Mouse (Mus musculus) CH12.LX (cell line): ENCODE measurements at regions not wholly inside any gene's neighbourhood (a gene's known extent, or its start where the extent isn't known, plus 50 kb on each side); places are given as distances from the start of the nearest gene placed in this dataset.

Source experiments
- DNase-seq: peaks from one replicate; pipeline ENCODE4 v3.0.0-alpha.2; 2013; ENCODE audit errors: extremely low read depth
- H3K27ac ChIP-seq: 2 replicates; pipeline ENCODE4 v1.5.1; 2012; ENCODE audit warnings: low read depth, mild to moderate bottlenecking, control low read depth, moderate library complexity; ENCODE audit not compliant: insufficient read depth
- H3K27me3 ChIP-seq: replicated peaks from 2 replicates; pipeline ENCODE3; 2012; ENCODE audit warnings: inconsistent platforms
- H3K36me3 ChIP-seq, 2 experiments: replicated peaks in 1 of 2; 2 replicates each; pipeline versions ENCODE3 to v1.6.1; 2012; ENCODE audit warnings: inconsistent platforms in 1 of 2, low read length in 1 of 2, mild to moderate bottlenecking in 1 of 2, mixed read lengths in 1 of 2, moderate library complexity in 1 of 2; ENCODE audit not compliant: control insufficient read depth in 1 of 2, insufficient read depth in 1 of 2
- H3K4me1 ChIP-seq, 2 experiments: 2 replicates each; pipeline ENCODE4 v1.6.1; 2012; ENCODE audit warnings: inconsistent platforms in 1 of 2, moderate library complexity in 1 of 2; ENCODE audit not compliant: insufficient read depth in 2 of 2, control insufficient read depth in 1 of 2
- H3K4me2 ChIP-seq: 2 replicates; pipeline ENCODE4 v1.6.1; 2012; ENCODE audit warnings: low read depth, mild to moderate bottlenecking, control low read depth; ENCODE audit not compliant: poor library complexity, insufficient read depth, severe bottlenecking
- H3K4me3 ChIP-seq, 3 experiments: fragments of 150-350 bp in 1 of 3; sonication (generic) in 1 of 3; replicated peaks in 1 of 3; 2 replicates each; pipeline versions ENCODE3 to v1.5.1; 2011 to 2012; ENCODE audit warnings: low read depth in 2 of 3, low read length in 2 of 3, mild to moderate bottlenecking in 2 of 3, moderate library complexity in 2 of 3, control low read depth in 1 of 3, improper control_type of control experiment in 1 of 3, inconsistent platforms in 1 of 3, mixed read lengths in 1 of 3; ENCODE audit not compliant: poor library complexity in 1 of 3
- H3K79me2 ChIP-seq: replicated peaks from 2 replicates; pipeline ENCODE4 v1.6.1; 2012; ENCODE audit warnings: mild to moderate bottlenecking, moderate library complexity; ENCODE audit not compliant: control insufficient read depth, poor library complexity, insufficient read depth, severe bottlenecking; ENCODE audit errors: extremely low read depth
- H3K9ac ChIP-seq: 2 replicates; pipeline ENCODE4 v1.6.1; 2012; ENCODE audit warnings: low read depth, mild to moderate bottlenecking, control low read depth, moderate library complexity; ENCODE audit not compliant: insufficient read depth
- H3K9me3 ChIP-seq: replicated peaks from 2 replicates; pipeline ENCODE3; 2012; ENCODE audit warnings: low read length, inconsistent platforms, mixed read lengths
- CHD2 ChIP-seq: IDR thresholded peaks from 2 replicates; pipeline ENCODE4 v1.6.1; 2011; ENCODE audit warnings: low read length, improper control_type of control experiment
- EP300 ChIP-seq: IDR thresholded peaks from 2 replicates; pipeline ENCODE4 v1.6.1; 2011; ENCODE audit warnings: low read length, improper control_type of control experiment
- ETS1 ChIP-seq: conservative IDR thresholded peaks from 2 replicates; pipeline ENCODE4 v1.6.1; 2012; ENCODE audit warnings: low read depth, mild to moderate bottlenecking, inconsistent platforms, low read length, improper control_type of control experiment, moderate library complexity
- GABPA ChIP-seq: IDR thresholded peaks from 2 replicates; pipeline ENCODE4 v1.6.1; 2012; ENCODE audit warnings: low read depth, low read length, improper control_type of control experiment, inconsistent platforms; ENCODE audit not compliant: insufficient replicate concordance
- HCFC1 ChIP-seq: IDR thresholded peaks from 2 replicates; pipeline ENCODE4 v1.6.1; 2012; ENCODE audit warnings: low read depth, mild to moderate bottlenecking, inconsistent platforms, low read length, improper control_type of control experiment
- IRF4 ChIP-seq: IDR thresholded peaks from 2 replicates; pipeline ENCODE4 v1.6.1; 2014; ENCODE audit warnings: low read depth, mild to moderate bottlenecking, inconsistent platforms, low read length, improper control_type of control experiment
- JUN ChIP-seq: IDR thresholded peaks from 2 replicates; pipeline ENCODE4 v1.6.1; 2011; ENCODE audit warnings: low read depth, mild to moderate bottlenecking, low read length, improper control_type of control experiment, moderate library complexity; ENCODE audit not compliant: insufficient read depth
- KAT2A ChIP-seq: IDR thresholded peaks from 2 replicates; pipeline ENCODE4 v1.6.1; 2012; ENCODE audit warnings: low read length, improper control_type of control experiment, inconsistent platforms; ENCODE audit not compliant: insufficient replicate concordance
- MAFK ChIP-seq: IDR thresholded peaks from 2 replicates; pipeline ENCODE4 v1.6.1; 2011; ENCODE audit warnings: low read length, improper control_type of control experiment; ENCODE audit not compliant: insufficient replicate concordance
- MAX ChIP-seq: IDR thresholded peaks from 2 replicates; pipeline ENCODE4 v1.6.1; 2011; ENCODE audit warnings: low read length, improper control_type of control experiment
- MAZ ChIP-seq: IDR thresholded peaks from 2 replicates; pipeline ENCODE4 v1.6.1; 2012; ENCODE audit warnings: low read depth, mild to moderate bottlenecking, inconsistent platforms, low read length, improper control_type of control experiment, moderate library complexity
- MEF2A ChIP-seq: IDR thresholded peaks from 2 replicates; pipeline ENCODE4 v1.6.1; 2014; ENCODE audit warnings: low read depth, mild to moderate bottlenecking, inconsistent platforms, low read length, improper control_type of control experiment, borderline replicate concordance
- MXI1 ChIP-seq: IDR thresholded peaks from 2 replicates; pipeline ENCODE4 v1.6.1; 2011; ENCODE audit warnings: mild to moderate bottlenecking, low read depth, low read length, improper control_type of control experiment
- MYC ChIP-seq: IDR thresholded peaks from 2 replicates; pipeline ENCODE4 v1.6.1; 2011; ENCODE audit warnings: low read depth, mild to moderate bottlenecking, improper control_type of control experiment, low read length
- NELFE ChIP-seq: IDR thresholded peaks from 2 replicates; pipeline ENCODE4 v1.6.1; 2011; ENCODE audit warnings: low read depth, low read length, improper control_type of control experiment
- POLR2A ChIP-seq: IDR thresholded peaks from 2 replicates; pipeline ENCODE4 v1.6.1; 2011; ENCODE audit warnings: low read depth, mild to moderate bottlenecking, improper control_type of control experiment, low read length
- POLR2AphosphoS2 ChIP-seq: IDR thresholded peaks from 2 replicates; pipeline ENCODE4 v1.6.1; 2011; ENCODE audit warnings: low read depth, low read length, improper control_type of control experiment
- RCOR1 ChIP-seq: conservative IDR thresholded peaks from 2 replicates; pipeline ENCODE4 v1.6.1; 2012; ENCODE audit warnings: low read depth, mild to moderate bottlenecking, inconsistent platforms, low read length, improper control_type of control experiment
- SMC3 ChIP-seq: IDR thresholded peaks from 2 replicates; pipeline ENCODE4 v1.6.1; 2011; ENCODE audit warnings: low read depth, low read length, improper control_type of control experiment
- TBP ChIP-seq: conservative IDR thresholded peaks from 2 replicates; pipeline ENCODE4 v1.6.1; 2011; ENCODE audit warnings: low read depth, low read length, improper control_type of control experiment
- TCF12 ChIP-seq: IDR thresholded peaks from 2 replicates; pipeline ENCODE4 v1.6.1; 2014; ENCODE audit warnings: low read depth, mild to moderate bottlenecking, inconsistent platforms, low read length, improper control_type of control experiment
- UBTF ChIP-seq: IDR thresholded peaks from 2 replicates; pipeline ENCODE4 v1.6.1; 2012; ENCODE audit warnings: low read depth, mild to moderate bottlenecking, inconsistent platforms, low read length, improper control_type of control experiment, moderate library complexity
- ZC3H11A ChIP-seq: IDR thresholded peaks from 2 replicates; pipeline ENCODE4 v1.6.1; 2012; ENCODE audit warnings: low read depth, mild to moderate bottlenecking, inconsistent platforms, low read length, improper control_type of control experiment
- dilution Hi-C: fragments of 300-500 bp; cut with MboI; formaldehyde crosslinking; loops from 2 replicates; pipeline ENCODE4 v1.14.3; 2020; ENCODE audit warnings: low sequenced_read_pairs; ENCODE audit not compliant: extremely low pct_unique_long_range_greater_than_20kb, extremely low pct_ligation_motif_present
- in situ Hi-C: fragments of 300-500 bp; cut with MboI; formaldehyde crosslinking; loops from 3 replicates; pipeline ENCODE4 v1.14.3; 2019; ENCODE audit warnings: low sequenced_read_pairs, low pct_ligation_motif_present, low pct_unique_long_range_greater_than_20kb, mixed read lengths

GRCm38 (mm10) chr1:71988086-71988485, 224.0 kb downstream of the Mreg start:
- TF ChIP-seq TBP (no peak), HCFC1 (no peak), POLR2AphosphoS2 (no peak), MXI1 (no peak), SMC3 (no peak), CHD2 (no peak), KAT2A (no peak), ETS1 (no peak), JUN (no peak), ZC3H11A (no peak)
- TF ChIP-seq, all 38 proteins: peak for 0
- in situ Hi-C loops (no loop called here), dilution Hi-C loops (no loop called here)

GRCm38 (mm10) chr1:71986047-71986446, 226.1 kb downstream of the Mreg start:
- Histone ChIP-seq H3K27ac (no peak overlapping the region), H3K4me3 (no peak overlapping the region), H3K9ac (no peak overlapping the region), H3K4me2 (no peak overlapping the region), H3K79me2 (no peaks in the 10 kb centered on the region), H3K27me3 (no peaks in the 10 kb centered on the region), H3K4me1 (peaks cover 0 to under 1% of the 10 kb centered on the region in 2 experiments; a peak in 1 of 4 replicates), H3K9me3 (no peaks in the 10 kb centered on the region), H3K36me3 (no peaks in the 10 kb centered on the region)
- in situ Hi-C loops = no loop called here
- DNase-seq = no peak
- dilution Hi-C loops = no loop called here
- TF ChIP-seq MAZ (no peak), GABPA (no peak), POLR2A (no peak), EP300 (no peak), MAX (no peak), RCOR1 (no peak), NELFE (no peak), UBTF (no peak), MAFK (no peak), MEF2A (no peak), KAT2A (no peak), IRF4 (no peak), TCF12 (no peak), MYC (no peak), ETS1 (no peak)

More at GRCm38 (mm10) chr1:71988086-71988485, 224.0 kb downstream of the Mreg start:
- Histone ChIP-seq H3K4me1 (peaks cover 0 to 8% of the 10 kb centered on the region in 2 experiments; a peak in 1 of 4 replicates), H3K9ac (no peak overlapping the region), H3K27me3 (no peaks in the 10 kb centered on the region), H3K9me3 (no peaks in the 10 kb centered on the region), H3K4me2 (no peak overlapping the region), H3K27ac (no peak overlapping the region), H3K79me2 (no peaks in the 10 kb centered on the region), H3K4me3 (no peak overlapping the region), H3K36me3 (no peaks in the 10 kb centered on the region)
- DNase-seq = no peak
